Mouse (Mus musculus): Measurements from ENCODE around the gene Ffar3. TPM values are rescaled to one million over a fixed set of nuclear protein-coding genes. Genes with fewer than 3 reads are reported as not detected.

The Ffar3 gene
- polyA plus RNA-seq, 1 experiment from 2014 or later: not detected

- H3K27me3 ChIP-seq (replicated peaks; ENCODE audit: control insufficient read depth, insufficient read depth, low read length): 0 out of 2 replicates have a peak, but pooled peaks cover 2% of the 10 kb centered on the region
- no peak overlapping the region for H3K9ac ChIP-seq (replicated peaks; ENCODE audit: low read depth, low read length)
- no peaks in the 10 kb centered on the region for H3K36me3 ChIP-seq (ENCODE audit: control insufficient read depth, insufficient read depth)
- H3K4me1 ChIP-seq (replicated peaks; ENCODE audit: control insufficient read depth, insufficient read depth, low read length): no peaks in the 10 kb centered on the region
- no peak overlapping the region for H3K27ac ChIP-seq (ENCODE audit: low read length)
- H3K4me2 ChIP-seq (ENCODE audit: low read length): no peak overlapping the region
- no peak overlapping the region for H3K4me3 ChIP-seq (replicated peaks; ENCODE audit: low read length)
- no peak for ATAC-seq
- no peaks in the 10 kb centered on the region for H3K9me3 ChIP-seq (ENCODE audit: control insufficient read depth, low read length)
- WGBS: 79% methylated on average over 1 of the region's 1 CpGs
Measured at GRCm38 (mm10) chr7:30851421-30851820, 4.6 kb downstream of the Ffar3 start.

GRCm38 (mm10) chr7:30847934-30848333 is 8.0 kb downstream of the Ffar3 start:
- Histone ChIP-seq H3K4me2 (ENCODE audit: low read length) (no peak overlapping the region), H3K36me3 (ENCODE audit: control insufficient read depth, insufficient read depth) (no peaks in the 10 kb centered on the region), H3K4me1 (replicated peaks; ENCODE audit: control insufficient read depth, insufficient read depth, low read length) (no peaks in the 10 kb centered on the region), H3K9me3 (ENCODE audit: control insufficient read depth, low read length) (no peaks in the 10 kb centered on the region), H3K27me3 (replicated peaks; ENCODE audit: control insufficient read depth, insufficient read depth, low read length) (0 out of 2 replicates have a peak, but pooled peaks cover 2% of the 10 kb centered on the region), H3K9ac (replicated peaks; ENCODE audit: low read depth, low read length) (no peak overlapping the region), H3K4me3 (replicated peaks; ENCODE audit: low read length) (no peak overlapping the region), H3K27ac (ENCODE audit: low read length) (no peak overlapping the region)
- 69% methylated on average over 6 of the region's 6 CpGs for WGBS
- ATAC-seq: no peak

- Histone ChIP-seq H3K36me3 (ENCODE audit: control insufficient read depth, insufficient read depth) (no peaks in the 10 kb centered on the region), H3K9ac (replicated peaks; ENCODE audit: low read depth, low read length) (no peak overlapping the region), H3K9me3 (ENCODE audit: control insufficient read depth, low read length) (no peaks in the 10 kb centered on the region), H3K27me3 (replicated peaks; ENCODE audit: control insufficient read depth, insufficient read depth, low read length) (0 out of 2 replicates have a peak, but pooled peaks cover 2% of the 10 kb centered on the region), H3K27ac (ENCODE audit: low read length) (no peak overlapping the region), H3K4me1 (replicated peaks; ENCODE audit: control insufficient read depth, insufficient read depth, low read length) (no peaks in the 10 kb centered on the region), H3K4me2 (ENCODE audit: low read length) (no peak overlapping the region), H3K4me3 (replicated peaks; ENCODE audit: low read length) (no peak overlapping the region)
- ATAC-seq: no peak
- WGBS: 74% methylated on average over 5 of the region's 5 CpGs
Measured at GRCm38 (mm10) chr7:30847386-30847785, 8.6 kb downstream of the Ffar3 start.

- H3K27ac ChIP-seq (ENCODE audit: low read length): no peak overlapping the region
- no peaks in the 10 kb centered on the region for H3K36me3 ChIP-seq (ENCODE audit: control insufficient read depth, insufficient read depth)
- 81% methylated on average over 2 of the region's 2 CpGs for WGBS
- no peak for ATAC-seq
- H3K4me3 ChIP-seq (replicated peaks; ENCODE audit: low read length): no peak overlapping the region
- H3K4me2 ChIP-seq (ENCODE audit: low read length): no peak overlapping the region
- no peaks in the 10 kb centered on the region for H3K4me1 ChIP-seq (replicated peaks; ENCODE audit: control insufficient read depth, insufficient read depth, low read length)
- no peaks in the 10 kb centered on the region for H3K9me3 ChIP-seq (ENCODE audit: control insufficient read depth, low read length)
- H3K27me3 ChIP-seq (replicated peaks; ENCODE audit: control insufficient read depth, insufficient read depth, low read length): no peaks in the 10 kb centered on the region
- no peak overlapping the region for H3K9ac ChIP-seq (replicated peaks; ENCODE audit: low read depth, low read length)
Measured at GRCm38 (mm10) chr7:30846505-30847053, 9.4 kb downstream of the Ffar3 start.

- H3K27me3 ChIP-seq (replicated peaks; ENCODE audit: control insufficient read depth, insufficient read depth, low read length): no peaks in the 10 kb centered on the region
- no peak overlapping the region for H3K9ac ChIP-seq (replicated peaks; ENCODE audit: low read depth, low read length)
- no peak overlapping the region for H3K4me3 ChIP-seq (replicated peaks; ENCODE audit: low read length)
- peak overlapping the region; percentile 39; the same call in 1 of the 2 replicates for H3K27ac ChIP-seq (ENCODE audit: low read length)
- no peaks in the 10 kb centered on the region for H3K36me3 ChIP-seq (ENCODE audit: control insufficient read depth, insufficient read depth)
- no peaks in the 10 kb centered on the region for H3K9me3 ChIP-seq (ENCODE audit: control insufficient read depth, low read length)
- ATAC-seq: peak; percentile 75
- H3K4me2 ChIP-seq (ENCODE audit: low read length): no peak overlapping the region
- no peaks in the 10 kb centered on the region for H3K4me1 ChIP-seq (replicated peaks; ENCODE audit: control insufficient read depth, insufficient read depth, low read length)
- WGBS: 42% methylated on average over 7 of the region's 7 CpGs
Measured at GRCm38 (mm10) chr7:30844676-30845297, 11.2 kb downstream of the Ffar3 start.

GRCm38 (mm10) chr7:30842092-30842491 is 13.9 kb downstream of the Ffar3 start:
- no peaks in the 10 kb centered on the region for H3K4me1 ChIP-seq (replicated peaks; ENCODE audit: control insufficient read depth, insufficient read depth, low read length)
- H3K9ac ChIP-seq (replicated peaks; ENCODE audit: low read depth, low read length): no peak overlapping the region
- H3K27me3 ChIP-seq (replicated peaks; ENCODE audit: control insufficient read depth, insufficient read depth, low read length): no peaks in the 10 kb centered on the region
- no peak for ATAC-seq
- H3K36me3 ChIP-seq (ENCODE audit: control insufficient read depth, insufficient read depth): no peaks in the 10 kb centered on the region
- 86% methylated on average over 5 of the region's 5 CpGs for WGBS
- no peaks in the 10 kb centered on the region for H3K9me3 ChIP-seq (ENCODE audit: control insufficient read depth, low read length)
- no peak overlapping the region for H3K27ac ChIP-seq (ENCODE audit: low read length)
- H3K4me3 ChIP-seq (replicated peaks; ENCODE audit: low read length): no peak overlapping the region
- H3K4me2 ChIP-seq (ENCODE audit: low read length): no peak overlapping the region

- Histone ChIP-seq H3K9me3 (ENCODE audit: control insufficient read depth, low read length) (no peaks in the 10 kb centered on the region), H3K4me3 (replicated peaks; ENCODE audit: low read length) (no peak overlapping the region), H3K4me2 (ENCODE audit: low read length) (no peak overlapping the region), H3K9ac (replicated peaks; ENCODE audit: low read depth, low read length) (no peak overlapping the region), H3K27ac (ENCODE audit: low read length) (no peak overlapping the region), H3K36me3 (ENCODE audit: control insufficient read depth, insufficient read depth) (no peaks in the 10 kb centered on the region), H3K4me1 (replicated peaks; ENCODE audit: control insufficient read depth, insufficient read depth, low read length) (no peaks in the 10 kb centered on the region), H3K27me3 (replicated peaks; ENCODE audit: control insufficient read depth, insufficient read depth, low read length) (no peaks in the 10 kb centered on the region)
- ATAC-seq: no peak
- WGBS: 68% methylated on average over 4 of the region's 4 CpGs
Measured at GRCm38 (mm10) chr7:30841379-30841778, 14.6 kb downstream of the Ffar3 start.

- ATAC-seq: no peak
- no peak overlapping the region for H3K9ac ChIP-seq (replicated peaks; ENCODE audit: low read depth, low read length)
- H3K27ac ChIP-seq (ENCODE audit: low read length): no peak overlapping the region
- no peak overlapping the region for H3K4me2 ChIP-seq (ENCODE audit: low read length)
- H3K36me3 ChIP-seq (ENCODE audit: control insufficient read depth, insufficient read depth): no peaks in the 10 kb centered on the region
- no peaks in the 10 kb centered on the region for H3K9me3 ChIP-seq (ENCODE audit: control insufficient read depth, low read length)
- no peaks in the 10 kb centered on the region for H3K27me3 ChIP-seq (replicated peaks; ENCODE audit: control insufficient read depth, insufficient read depth, low read length)
- H3K4me1 ChIP-seq (replicated peaks; ENCODE audit: control insufficient read depth, insufficient read depth, low read length): no peaks in the 10 kb centered on the region
- H3K4me3 ChIP-seq (replicated peaks; ENCODE audit: low read length): no peak overlapping the region
- 58% methylated on average over 3 of the region's 3 CpGs for WGBS
Measured at GRCm38 (mm10) chr7:30840306-30840705, 15.7 kb downstream of the Ffar3 start.

GRCm38 (mm10) chr7:30837277-30837676 is 18.7 kb downstream of the Ffar3 start:
- ATAC-seq: no peak
- Histone ChIP-seq H3K9me3 (ENCODE audit: control insufficient read depth, low read length) (no peaks in the 10 kb centered on the region), H3K4me1 (replicated peaks; ENCODE audit: control insufficient read depth, insufficient read depth, low read length) (no peaks in the 10 kb centered on the region), H3K27ac (ENCODE audit: low read length) (no peak overlapping the region), H3K9ac (replicated peaks; ENCODE audit: low read depth, low read length) (no peak overlapping the region), H3K4me3 (replicated peaks; ENCODE audit: low read length) (no peak overlapping the region), H3K36me3 (ENCODE audit: control insufficient read depth, insufficient read depth) (no peaks in the 10 kb centered on the region), H3K4me2 (ENCODE audit: low read length) (no peak overlapping the region), H3K27me3 (replicated peaks; ENCODE audit: control insufficient read depth, insufficient read depth, low read length) (no peaks in the 10 kb centered on the region)

All from forebrain, embryonic 16.5 days (tissue).